29 mouse cellular contexts compared by ENCODE assay signal in the genomic region with DNA sequence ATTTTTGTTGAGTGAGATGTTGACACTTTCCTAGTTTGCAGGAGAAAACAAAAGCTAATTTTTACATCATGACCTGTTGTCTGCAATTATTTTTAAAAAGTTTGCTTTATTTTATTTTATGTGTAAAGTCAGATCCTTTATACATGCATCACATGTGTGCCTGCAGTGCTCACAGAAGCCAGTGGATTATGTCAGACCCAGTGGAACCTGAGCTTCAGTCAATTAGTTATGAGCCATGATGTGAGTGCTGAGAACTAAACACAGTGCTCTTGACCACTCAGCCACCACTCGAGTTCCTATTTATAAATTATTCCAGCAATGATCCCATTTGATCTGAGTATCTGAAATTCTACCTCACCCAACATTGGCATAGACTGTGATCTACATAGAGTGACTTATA.
"Had no signal": no experiment of that assay in that cellular context is flagged by ENCODE, and none has a peak within 500 bp of the region (broad histone marks: within the 10 kb centered on the region; RNA-seq: fewer than 3 reads in every experiment).

No protein-coding gene starts in this region.

- H3K9me3 ChIP-seq: heart, embryonic 12.5 days; hindbrain, embryonic 10.5 days; hindbrain, embryonic 12.5 days; intestine, embryonic 15.5 days; limb, embryonic 10.5 days; limb, embryonic 12.5 days; liver, embryonic 13.5 days; liver, embryonic 15.5 days had no signal

- H3K4me2 ChIP-seq: heart, embryonic 12.5 days; hindbrain, embryonic 12.5 days; hindbrain, embryonic 14.5 days; intestine, embryonic 15.5 days; limb, embryonic 12.5 days; liver, embryonic 11.5 days; liver, embryonic 13.5 days; liver, embryonic 15.5 days had no signal

- H3K27ac ChIP-seq: gastrocnemius, adult 2 months; heart, adult 2 months; hindbrain, embryonic 10.5 days; hindbrain, embryonic 12.5 days; hindbrain, embryonic 14.5 days; intestine, embryonic 15.5 days; layer of hippocampus, adult 2 months; left cerebral cortex, adult 2 months; limb, embryonic 10.5 days; limb, embryonic 12.5 days; liver, embryonic 13.5 days; liver, embryonic 15.5 days had no signal

- H3K36me3 ChIP-seq: heart, embryonic 12.5 days; hindbrain, embryonic 10.5 days; hindbrain, embryonic 12.5 days; intestine, embryonic 15.5 days; limb, embryonic 10.5 days; limb, embryonic 12.5 days; liver, embryonic 13.5 days; liver, embryonic 15.5 days had no signal

- H3K9ac ChIP-seq: heart, embryonic 12.5 days; hindbrain, embryonic 12.5 days; hindbrain, embryonic 14.5 days; intestine, embryonic 15.5 days; limb, embryonic 12.5 days; liver, embryonic 13.5 days; liver, embryonic 15.5 days; liver, postnatal 0 days had no signal

- DNase-seq: gastrocnemius, adult 2 months; gastrocnemius, postnatal 10 days; gastrocnemius, postnatal 36 days; heart, adult 11 months; heart, adult 2 months; heart, postnatal 10 days; heart, postnatal 4 days; kidney, adult 18-20 months; kidney, adult 8-10 months; kidney, postnatal 10 days; kidney, postnatal 25 days; kidney, postnatal 4 days; liver; liver, embryonic 13.5 days; liver, postnatal 0 days had no signal

- H3K4me1 ChIP-seq: heart, embryonic 12.5 days; hindbrain, embryonic 10.5 days; hindbrain, embryonic 12.5 days; intestine, embryonic 15.5 days; limb, embryonic 10.5 days; limb, embryonic 12.5 days; liver, embryonic 13.5 days; liver, embryonic 15.5 days had no signal

- H3K27me3 ChIP-seq: heart, embryonic 12.5 days; hindbrain, embryonic 12.5 days; intestine, embryonic 15.5 days; limb, embryonic 12.5 days; liver, embryonic 13.5 days; liver, embryonic 15.5 days had no signal

- H3K4me3 ChIP-seq: gastrocnemius, adult 2 months; heart, adult 2 months; heart, embryonic 12.5 days; hindbrain, embryonic 10.5 days; hindbrain, embryonic 12.5 days; intestine, embryonic 15.5 days; layer of hippocampus, adult 2 months; left cerebral cortex, adult 2 months; limb, embryonic 10.5 days; limb, embryonic 12.5 days; liver, embryonic 13.5 days; liver, embryonic 15.5 days had no signal

- ATAC-seq: hindbrain, embryonic 16.5 days; inflammation-experienced regulatory T-cells, adult 6 months; intestine, embryonic 15.5 days; intestine, postnatal 0 days; liver, postnatal 0 days had no signal
